Mouse (Mus musculus): ENCODE measurements at regions not wholly inside any gene's neighbourhood (a gene's known extent, or its start where the extent isn't known, plus 50 kb on each side); places are given as distances from the start of the nearest gene placed in this dataset.

DNA sequence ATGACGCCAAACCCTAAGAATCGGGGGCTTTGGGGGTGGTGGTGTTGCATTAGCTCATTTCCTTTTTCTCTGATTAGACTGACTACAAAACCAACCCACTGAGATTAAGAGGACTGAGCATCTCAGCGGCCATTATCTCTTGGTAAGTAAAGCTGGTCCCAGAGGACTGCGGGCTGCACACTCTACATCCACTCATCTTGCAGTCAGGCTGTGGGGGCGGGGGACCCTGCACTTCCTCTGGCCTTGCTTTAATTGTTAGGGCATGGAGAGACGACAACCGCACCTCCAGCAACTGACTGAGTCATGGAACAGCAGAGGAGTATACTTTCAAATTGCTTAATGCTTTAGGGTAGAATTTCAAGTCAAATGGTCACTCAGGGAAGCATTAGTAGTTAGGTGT, 100.3 kb upstream of the Rai14 start:
- TF ChIP-seq POLR2A (IDR thresholded peaks at IDR 0.05; ENCODE audit: insufficient read length, low read depth) = peak; percentile 32
- no peak for TF ChIP-seq TCF12 (IDR thresholded peaks at IDR 0.05; ENCODE audit: insufficient read depth, poor library complexity, severe bottlenecking)
- TF ChIP-seq MYOD1 (IDR thresholded peaks at IDR 0.05; ENCODE audit: control insufficient read depth in 1 of 3, insufficient read length in 2 of 3, low read depth in 2 of 3) = peak in 1 of 3 experiments; percentile 54
- TF ChIP-seq E2F4 (IDR thresholded peaks at IDR 0.05; ENCODE audit: insufficient read depth) = no peak
- TF ChIP-seq MAX (IDR thresholded peaks at IDR 0.05; ENCODE audit: low read depth) = no peak

Data from myocyte (in vitro differentiated cells).